Mouse (Mus musculus) monocyte, adult 5-6 weeks (primary cell): ENCODE results near the gene Tex19.2. TPM values are rescaled to one million over a fixed set of nuclear protein-coding genes. Genes with fewer than 3 reads are reported as not detected.
"Not testable (repeated sequence)": the region's sequence is repeated elsewhere in the genome, so short reads cannot be mapped to it uniquely, and the experiment has no call there.

Source experiments
- ATAC-seq: fragments of 153-309, 156-312 bp; replicated peaks from 2 replicates; pipeline ENCODE4 v1.8.0; 2017; ENCODE audit warnings: mild to moderate bottlenecking; ENCODE audit not compliant: low TSS enrichment, insufficient number of reproducible peaks, severe bottlenecking, poor library complexity, low FRiP score
- total RNA-seq: library from RNA; stranded (forward); fragments of 200-1000, 200-491, 200-594 nt; gene quantifications from 3 replicates; pipeline ENCODE4 v1.2.3, GENCODE M21; 2017

The Tex19.2 gene
- total RNA-seq, 1 experiment from 2014 or later, result not detected

DNA sequence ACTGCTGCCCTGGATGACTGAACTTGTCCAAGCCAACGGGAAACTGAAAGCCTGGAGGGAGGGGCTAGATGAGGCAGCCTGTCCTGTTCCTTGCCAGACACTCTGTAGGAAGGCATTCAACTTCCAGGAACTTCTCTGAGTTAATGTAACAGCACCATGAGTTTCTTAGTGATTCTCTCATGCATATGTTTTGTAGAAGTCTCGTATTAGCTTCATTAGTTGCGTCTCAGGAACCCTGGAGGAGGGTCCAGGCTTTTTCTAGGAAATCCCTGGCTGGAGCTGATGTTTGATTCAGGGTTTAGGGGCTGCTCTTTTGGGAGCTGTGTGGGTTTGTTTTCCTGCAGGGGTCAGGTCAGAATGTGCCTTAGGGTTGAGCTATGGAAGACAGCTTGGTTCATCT lies 37.4 kb downstream of the Tex19.2 start, which contains the start of gene Sectm1a:
Sectm1a (minus strand) TSS at position 101 of the 400 bp plus-strand sequence.
- ATAC-seq, result no peak

DNA sequence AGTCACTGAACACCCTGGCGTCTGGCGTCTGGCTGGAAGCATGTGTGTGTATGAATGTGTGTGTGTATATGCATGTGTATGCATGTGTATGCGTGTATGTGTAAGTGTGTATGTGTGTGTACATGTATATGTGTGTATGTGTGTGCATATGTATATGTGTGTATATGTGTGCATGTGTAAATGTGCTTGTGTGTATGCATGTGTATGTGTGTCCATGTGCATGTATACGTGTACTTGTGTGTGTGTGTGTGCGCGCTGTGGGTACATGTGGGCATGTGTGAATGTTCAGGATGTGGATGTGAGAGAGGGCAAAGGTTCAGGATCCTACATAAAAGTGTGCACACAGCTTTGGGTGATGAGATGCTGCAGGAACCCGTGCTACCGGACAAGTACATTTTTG lies 38.1 kb downstream of the Tex19.2 start:
- ATAC-seq, result no peak

DNA sequence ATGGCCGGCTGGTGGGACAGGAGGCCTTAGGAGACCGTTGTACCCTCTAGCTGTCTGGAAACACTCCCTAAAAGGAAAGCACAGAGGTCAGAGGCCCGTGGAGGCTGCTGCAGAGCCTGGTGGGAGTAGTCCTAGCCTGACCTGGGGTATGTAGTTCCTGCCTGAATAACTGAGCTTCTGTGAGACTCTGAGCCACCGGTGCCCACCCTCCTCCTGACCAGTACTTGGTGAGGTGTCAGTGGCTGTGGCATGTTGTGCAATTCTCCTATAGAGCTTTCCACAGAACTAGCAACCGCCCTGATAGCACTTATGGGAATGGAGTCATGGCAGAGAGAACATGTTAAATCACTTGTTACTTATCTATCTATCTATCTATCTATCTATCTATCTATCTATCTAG lies 42.8 kb downstream of the Tex19.2 start:
- no peak for ATAC-seq

DNA sequence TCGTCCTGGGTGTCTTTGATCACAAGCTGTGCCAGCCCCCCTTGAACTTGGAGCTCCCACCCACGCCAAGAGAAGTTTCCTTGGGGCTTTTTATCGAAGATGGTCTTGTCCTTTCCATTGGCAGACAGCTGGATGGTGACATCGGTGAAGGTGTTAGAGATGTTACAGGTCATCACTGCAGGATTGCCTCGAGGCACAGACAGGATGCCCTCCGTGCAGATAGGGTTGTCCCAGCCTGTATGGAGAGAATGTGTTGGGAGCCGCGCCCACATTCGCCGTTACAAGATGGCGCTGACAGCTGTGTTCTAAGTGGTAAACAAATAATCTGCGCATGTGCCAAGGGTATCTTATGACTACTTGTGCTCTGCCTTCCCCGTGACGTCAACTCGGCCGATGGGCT lies 48.8 kb downstream of the Tex19.2 start:
- ATAC-seq, result not testable (repeated sequence)

DNA sequence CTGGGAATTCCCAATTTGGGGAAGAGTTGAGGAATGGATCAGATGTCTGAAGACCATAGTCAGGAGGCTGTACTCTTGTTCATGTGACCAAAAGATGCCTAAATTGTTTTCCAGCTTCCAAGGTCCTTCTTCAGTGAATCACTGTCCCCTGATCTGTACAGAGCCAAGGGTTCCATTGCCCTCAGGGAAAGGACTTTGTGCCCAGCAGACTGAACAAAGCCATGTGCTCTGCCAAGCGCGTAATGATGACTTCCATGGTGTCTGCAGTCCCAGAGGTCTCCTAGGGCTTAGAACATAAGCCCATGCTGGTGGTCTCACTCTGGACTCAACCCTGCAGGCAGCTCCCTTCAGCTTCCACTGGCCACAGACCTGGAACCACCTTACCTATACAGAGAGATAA lies 50.6 kb downstream of the Tex19.2 start:
- no peak for ATAC-seq

Other genes starting within 250 kb of the Tex19.2 start
- gene Ccdc57, start 185.8 kb downstream of the Tex19.2 start, total RNA-seq, result 0.39 to 0.57 TPM in 2 of 3 replicates, not detected in the other
- gene Slc16a3, start 170.2 kb downstream of the Tex19.2 start, total RNA-seq, result 74.0 to 101 TPM (median 95.1 TPM) in 3 replicates
- gene Csnk1d, start 127.3 kb downstream of the Tex19.2 start, total RNA-seq, result 139 to 159 TPM (median 146 TPM) in 3 replicates
- 21.2 to 56.5 TPM (median 31.1 TPM) in 3 replicates for gene Cd7, start 79.3 kb downstream of the Tex19.2 start, total RNA-seq
- gene Sectm1b, start 55.1 kb downstream of the Tex19.2 start, total RNA-seq, result not detected in 3 replicates
- not detected in 3 replicates for gene Sectm1a, start 37.5 kb downstream of the Tex19.2 start, total RNA-seq
- not detected in 3 replicates for gene Tex19.1, start 27.5 kb upstream of the Tex19.2 start, total RNA-seq
- gene Uts2r, start 41.6 kb upstream of the Tex19.2 start, total RNA-seq, result not detected in 3 replicates
- 1.4 to 3.2 TPM (median 3.1 TPM) in 3 replicates for gene Hexdc, start 85.8 kb upstream of the Tex19.2 start, total RNA-seq
- 2.8 to 4.8 TPM (median 3.1 TPM) in 3 replicates for gene Ogfod3, start 86.0 kb upstream of the Tex19.2 start, total RNA-seq
- 71.9 to 94.3 TPM (median 75.7 TPM) in 3 replicates for gene Cybc1, start 110.6 kb upstream of the Tex19.2 start, total RNA-seq
- 22.3 to 24.0 TPM (median 22.5 TPM) in 3 replicates for gene Narf, start 118.6 kb upstream of the Tex19.2 start, total RNA-seq
- 8.5 to 16.2 TPM (median 13.4 TPM) in 3 replicates for gene Foxk2, start 141.3 kb upstream of the Tex19.2 start, total RNA-seq
- 52.7 to 65.3 TPM (median 65.1 TPM) in 3 replicates for gene Wdr45b, start 235.8 kb upstream of the Tex19.2 start, total RNA-seq